Mouse (Mus musculus) ES-E14 (cell line): ENCODE measurements at regions not wholly inside any gene's neighbourhood (a gene's known extent, or its start where the extent isn't known, plus 50 kb on each side); places are given as distances from the start of the nearest gene placed in this dataset.

ENCODE experiments used
- CHD2 ChIP-seq: IDR thresholded peaks from 2 replicates; pipeline ENCODE4 v1.6.1; 2014; ENCODE audit warnings: mild to moderate bottlenecking, low read depth, low read length, inconsistent platforms
- MAFK ChIP-seq: IDR thresholded peaks from 2 replicates; pipeline ENCODE4 v1.6.1; 2014; ENCODE audit warnings: mild to moderate bottlenecking, low read depth, low read length, inconsistent platforms; ENCODE audit not compliant: insufficient read depth
- ZC3H11A ChIP-seq: IDR thresholded peaks from 2 replicates; pipeline ENCODE4 v1.6.1; 2012; ENCODE audit warnings: low read depth, mild to moderate bottlenecking, inconsistent platforms, low read length, borderline replicate concordance
- ZNF384 ChIP-seq: IDR thresholded peaks from 2 replicates; pipeline ENCODE4 v1.6.1; 2012; ENCODE audit warnings: low read depth, low read length, inconsistent platforms

DNA sequence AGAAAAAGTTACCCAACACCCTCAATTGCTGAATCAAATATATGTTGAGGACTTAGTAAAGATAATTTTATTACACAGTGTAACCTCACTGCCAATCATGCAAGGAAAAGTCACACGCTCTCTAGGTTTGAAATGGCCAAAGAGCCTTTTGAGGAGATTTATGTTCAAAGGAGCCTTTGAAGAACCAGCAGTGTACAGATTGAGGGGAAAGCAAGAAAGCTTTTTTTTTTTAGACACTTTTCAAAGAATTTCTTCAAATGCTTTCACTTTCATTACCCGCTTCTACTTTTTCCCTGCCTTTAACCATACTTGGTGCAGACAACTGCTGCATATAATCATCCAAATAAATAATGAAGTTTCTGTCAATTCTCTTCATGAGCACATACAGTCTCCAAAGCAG lies 392.4 kb downstream of the Mat2b start:
- TF ChIP-seq CHD2 (no peak), ZC3H11A (no peak), MAFK (no peak), ZNF384 (no peak)
